Mouse (Mus musculus): Measurements from ENCODE around the gene Nek7. TPM values are rescaled to one million over a fixed set of nuclear protein-coding genes. Genes with fewer than 3 reads are reported as not detected.

The Nek7 gene
- total and polyA plus RNA-seq, 3 experiments, result 29.1 to 75.1 (median 63.7) TPM

DNA sequence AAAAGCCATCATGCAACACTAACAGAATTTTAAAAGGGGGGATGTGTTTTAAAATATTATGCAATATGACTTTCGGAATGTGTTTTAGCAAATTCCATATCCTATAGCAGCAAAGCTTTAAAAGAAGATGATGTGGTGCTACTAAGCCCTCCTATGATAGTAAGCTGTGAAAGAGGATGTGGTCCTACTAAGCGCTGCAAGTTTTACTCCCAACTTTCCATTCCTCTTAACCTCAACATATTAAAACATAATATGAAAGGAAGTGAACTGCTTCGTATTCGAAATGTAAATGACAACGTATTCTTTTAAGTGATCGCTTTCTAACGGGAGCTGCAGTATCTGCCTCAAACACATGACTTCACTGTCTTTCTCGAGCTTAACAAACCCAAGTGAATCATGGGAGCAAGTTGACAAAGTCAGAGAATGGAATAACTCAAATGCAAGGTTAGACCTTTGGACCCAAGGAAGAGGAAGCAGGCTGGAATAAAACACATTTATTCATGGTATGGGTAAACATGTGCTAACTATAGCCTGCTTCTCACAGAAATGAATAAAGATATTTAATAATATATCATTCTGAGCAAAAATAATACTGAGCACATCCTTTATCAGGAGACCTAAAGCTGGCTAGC lies 43.8 kb downstream of the Nek7 start:
- dilution Hi-C loops (cut with MboI; ENCODE audit: extremely low pct_ligation_motif_present, extremely low pct_unique_long_range_greater_than_20kb, low sequenced_read_pairs), result no loop called here
- Histone ChIP-seq H3K4me3 (replicated peaks in 1 of 3; ENCODE audit: low read depth in 2 of 3, low read length in 2 of 3, poor library complexity in 1 of 3) (no peak overlapping the region), H3K4me1 (ENCODE audit: control insufficient read depth in 1 of 2, insufficient read depth in 2 of 2) (peaks cover 6 to 67% of the 10 kb centered on the region in 2 experiments; a peak in 3 of 4 replicates), H3K27me3 (replicated peaks) (no peaks in the 10 kb centered on the region), H3K27ac (ENCODE audit: insufficient read depth, low read depth) (peak overlapping the region; percentile 52; the same call in 1 of the 2 replicates), H3K4me2 (ENCODE audit: insufficient read depth, low read depth, poor library complexity, severe bottlenecking) (peak overlapping the region; percentile 93; the same call in 1 of the 2 replicates), H3K36me3 (replicated peaks in 1 of 2; ENCODE audit: control insufficient read depth in 1 of 2, insufficient read depth in 1 of 2, low read length in 1 of 2) (peaks cover 4 to 30% of the 10 kb centered on the region in 2 experiments), H3K9ac (ENCODE audit: insufficient read depth, low read depth) (peak overlapping the region; percentile 48; the same call in 1 of the 2 replicates), H3K79me2 (replicated peaks; ENCODE audit: control insufficient read depth, extremely low read depth, insufficient read depth, poor library complexity, severe bottlenecking) (peaks cover 80% of the 10 kb centered on the region), H3K9me3 (replicated peaks; ENCODE audit: low read length) (no peaks in the 10 kb centered on the region)
- TF ChIP-seq JUN (IDR thresholded peaks at IDR 0.05; ENCODE audit: insufficient read depth, low read depth, low read length) (no peak), PAX5 (IDR thresholded peaks at IDR 0.05; ENCODE audit: low read length) (no peak), ZKSCAN1 (IDR thresholded peaks at IDR 0.05; ENCODE audit: borderline replicate concordance, low read depth, low read length) (peak; percentile 97), KAT2A (IDR thresholded peaks at IDR 0.05; ENCODE audit: insufficient replicate concordance, low read length) (no peak), EP300 (IDR thresholded peaks at IDR 0.05; ENCODE audit: low read length) (peak; percentile 31; the same call in 1 of the 2 replicates), HCFC1 (IDR thresholded peaks at IDR 0.05; ENCODE audit: low read depth, low read length) (0 out of 2 replicates have a peak, but pooled peaks have one; percentile 8), CHD2 (IDR thresholded peaks at IDR 0.05; ENCODE audit: low read length) (no peak), MAX (IDR thresholded peaks at IDR 0.05; ENCODE audit: low read length) (0 out of 2 replicates have a peak, but pooled peaks have one; percentile 21)
- in situ Hi-C loops (cut with MboI; ENCODE audit: low pct_ligation_motif_present, low pct_unique_long_range_greater_than_20kb, low sequenced_read_pairs), result no loop called here
- DNase-seq (ENCODE audit: extremely low read depth), result no peak

- peaks cover 78% of the 10 kb centered on the region for H3K79me2 ChIP-seq (replicated peaks; ENCODE audit: control insufficient read depth, extremely low read depth, insufficient read depth, poor library complexity, severe bottlenecking)
- no peak overlapping the region for H3K4me2 ChIP-seq (ENCODE audit: insufficient read depth, low read depth, poor library complexity, severe bottlenecking)
- no peak for TF ChIP-seq MAFK (IDR thresholded peaks at IDR 0.05; ENCODE audit: insufficient replicate concordance, low read length)
- no peak for TF ChIP-seq TBP (conservative IDR thresholded peaks at IDR 0.05; ENCODE audit: low read depth, low read length)
- TF ChIP-seq SIN3A (IDR thresholded peaks at IDR 0.05; ENCODE audit: low read length), result no peak
- TF ChIP-seq JUN (IDR thresholded peaks at IDR 0.05; ENCODE audit: insufficient read depth, low read depth, low read length), result no peak
- TF ChIP-seq MYC (IDR thresholded peaks at IDR 0.05; ENCODE audit: low read depth, low read length), result no peak
- TF ChIP-seq HCFC1 (IDR thresholded peaks at IDR 0.05; ENCODE audit: low read depth, low read length), result no peak
- no peak for TF ChIP-seq CHD1 (IDR thresholded peaks at IDR 0.05; ENCODE audit: low read depth, low read length)
- no peak for TF ChIP-seq POLR2A (IDR thresholded peaks at IDR 0.05; ENCODE audit: low read depth, low read length)
- TF ChIP-seq SMC3 (IDR thresholded peaks at IDR 0.05; ENCODE audit: low read depth, low read length), result no peak
- TF ChIP-seq ETS1 (conservative IDR thresholded peaks at IDR 0.05; ENCODE audit: low read depth, low read length), result no peak
- no peak for TF ChIP-seq ELF1 (IDR thresholded peaks at IDR 0.05; ENCODE audit: low read depth, low read length)
- no peak for TF ChIP-seq POLR2AphosphoS2 (IDR thresholded peaks at IDR 0.05; ENCODE audit: low read depth, low read length)
- no peak for TF ChIP-seq ZMIZ1 (IDR thresholded peaks at IDR 0.05; ENCODE audit: low read depth, low read length)
- no peak for TF ChIP-seq CTCF (conservative IDR thresholded peaks at IDR 0.05 in 1 of 2, IDR thresholded peaks at IDR 0.05 in 1 of 2; ENCODE audit: low read depth in 2 of 2, low read length in 2 of 2)
- no peak for TF ChIP-seq USF2 (conservative IDR thresholded peaks at IDR 0.05; ENCODE audit: low read depth, low read length)
- TF ChIP-seq RCOR1 (conservative IDR thresholded peaks at IDR 0.05; ENCODE audit: low read depth, low read length), result no peak
- no peak for TF ChIP-seq USF1 (IDR thresholded peaks at IDR 0.05; ENCODE audit: low read depth, low read length)
- no peak overlapping the region for H3K4me3 ChIP-seq (replicated peaks in 1 of 3; ENCODE audit: low read depth in 2 of 3, low read length in 2 of 3, poor library complexity in 1 of 3)
- peaks cover 4 to 31% of the 10 kb centered on the region in 2 experiments for H3K36me3 ChIP-seq (replicated peaks in 1 of 2; ENCODE audit: control insufficient read depth in 1 of 2, insufficient read depth in 1 of 2, low read length in 1 of 2)
- no peak for DNase-seq (ENCODE audit: extremely low read depth)
- in situ Hi-C loops (cut with MboI; ENCODE audit: low pct_ligation_motif_present, low pct_unique_long_range_greater_than_20kb, low sequenced_read_pairs) (no loop called here), dilution Hi-C loops (cut with MboI; ENCODE audit: extremely low pct_ligation_motif_present, extremely low pct_unique_long_range_greater_than_20kb, low sequenced_read_pairs) (no loop called here)
- no peaks in the 10 kb centered on the region for H3K27me3 ChIP-seq (replicated peaks)
- H3K27ac ChIP-seq (ENCODE audit: insufficient read depth, low read depth), result no peak overlapping the region
- peaks cover 6 to 67% of the 10 kb centered on the region in 2 experiments; a peak in 3 of 4 replicates for H3K4me1 ChIP-seq (ENCODE audit: control insufficient read depth in 1 of 2, insufficient read depth in 2 of 2)
- H3K9me3 ChIP-seq (replicated peaks; ENCODE audit: low read length), result no peaks in the 10 kb centered on the region
- no peak overlapping the region for H3K9ac ChIP-seq (ENCODE audit: insufficient read depth, low read depth)
These were observed 44.3 kb downstream of the Nek7 start for GRCm38 (mm10) chr1:138575629-138576028.

Measured in CH12.LX (cell line).